Mouse (Mus musculus): ENCODE data around the gene Trim28. TPM values are rescaled to one million over a fixed set of nuclear protein-coding genes. Genes with fewer than 3 reads are reported as not detected.
A peak's percentile ranks its signal among the peaks of the same experiment; 100 is the strongest.

The Trim28 gene
- polyA plus RNA-seq, 1 experiment = 516 TPM

GRCm38 (mm10) chr7:13038621-13039169 is 39.8 kb downstream of the Trim28 start:
- H3K27me3 ChIP-seq (ENCODE audit: control insufficient read depth, insufficient read depth, low read length) = no peaks in the 10 kb centered on the region
- peaks cover 35% of the 10 kb centered on the region for H3K4me1 ChIP-seq (ENCODE audit: control insufficient read depth, insufficient read depth, low read length)
- H3K4me3 ChIP-seq (ENCODE audit: control insufficient read depth, low read depth, low read length) = peak overlapping the region; percentile 92
- TF ChIP-seq CTCF (IDR thresholded peaks at IDR 0.05; ENCODE audit: control insufficient read depth, insufficient read depth, insufficient replicate concordance, low read depth, low read length) (no peak), POLR2A (IDR thresholded peaks at IDR 0.05; ENCODE audit: control insufficient read depth, low read depth, low read length) (no peak)
- peak overlapping the region; percentile 97 for H3K27ac ChIP-seq (ENCODE audit: control insufficient read depth, insufficient read depth, low read depth, low read length)
- no peaks in the 10 kb centered on the region for H3K36me3 ChIP-seq (ENCODE audit: control insufficient read depth, insufficient read depth, low read length)

GRCm38 (mm10) chr7:13039181-13039580 is 40.3 kb downstream of the Trim28 start:
- no peak for TF ChIP-seq POLR2A (IDR thresholded peaks at IDR 0.05; ENCODE audit: control insufficient read depth, low read depth, low read length)
- TF ChIP-seq CTCF (IDR thresholded peaks at IDR 0.05; ENCODE audit: control insufficient read depth, insufficient read depth, insufficient replicate concordance, low read depth, low read length) = no peak
- peaks cover 35% of the 10 kb centered on the region for H3K4me1 ChIP-seq (ENCODE audit: control insufficient read depth, insufficient read depth, low read length)
- no peaks in the 10 kb centered on the region for H3K36me3 ChIP-seq (ENCODE audit: control insufficient read depth, insufficient read depth, low read length)
- H3K27me3 ChIP-seq (ENCODE audit: control insufficient read depth, insufficient read depth, low read length) = no peaks in the 10 kb centered on the region
- peak overlapping the region; percentile 97; the same call in 1 of the 2 replicates for H3K27ac ChIP-seq (ENCODE audit: control insufficient read depth, insufficient read depth, low read depth, low read length)
- peak overlapping the region; percentile 92 for H3K4me3 ChIP-seq (ENCODE audit: control insufficient read depth, low read depth, low read length)

DNA sequence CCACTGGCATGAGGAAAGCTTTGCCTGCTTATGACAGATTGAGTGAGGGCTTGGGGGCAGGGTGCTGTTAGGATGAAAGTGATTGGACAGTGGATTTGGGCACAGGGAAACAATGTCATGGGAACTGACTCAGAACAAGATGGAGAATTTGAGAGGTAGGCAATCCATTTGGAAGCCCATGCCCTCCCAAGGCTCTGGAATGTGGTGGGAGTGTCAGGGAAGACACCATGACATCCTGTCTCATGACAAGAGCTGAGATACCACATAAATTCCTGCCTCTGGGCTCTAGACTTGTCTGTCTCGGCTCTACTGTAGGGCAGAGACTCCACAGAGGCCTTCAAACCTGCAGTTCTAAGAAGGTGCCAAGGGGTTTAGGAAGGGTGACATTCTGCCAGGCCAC is 42.3 kb downstream of the Trim28 start:
- TF ChIP-seq CTCF (IDR thresholded peaks at IDR 0.05; ENCODE audit: control insufficient read depth, insufficient read depth, insufficient replicate concordance, low read depth, low read length) (no peak), POLR2A (IDR thresholded peaks at IDR 0.05; ENCODE audit: control insufficient read depth, low read depth, low read length) (no peak)
- H3K4me3 ChIP-seq (ENCODE audit: control insufficient read depth, low read depth, low read length) = no peak overlapping the region
- no peaks in the 10 kb centered on the region for H3K36me3 ChIP-seq (ENCODE audit: control insufficient read depth, insufficient read depth, low read length)
- H3K27me3 ChIP-seq (ENCODE audit: control insufficient read depth, insufficient read depth, low read length) = no peaks in the 10 kb centered on the region
- H3K4me1 ChIP-seq (ENCODE audit: control insufficient read depth, insufficient read depth, low read length) = peaks cover 29% of the 10 kb centered on the region
- no peak overlapping the region for H3K27ac ChIP-seq (ENCODE audit: control insufficient read depth, insufficient read depth, low read depth, low read length)

DNA sequence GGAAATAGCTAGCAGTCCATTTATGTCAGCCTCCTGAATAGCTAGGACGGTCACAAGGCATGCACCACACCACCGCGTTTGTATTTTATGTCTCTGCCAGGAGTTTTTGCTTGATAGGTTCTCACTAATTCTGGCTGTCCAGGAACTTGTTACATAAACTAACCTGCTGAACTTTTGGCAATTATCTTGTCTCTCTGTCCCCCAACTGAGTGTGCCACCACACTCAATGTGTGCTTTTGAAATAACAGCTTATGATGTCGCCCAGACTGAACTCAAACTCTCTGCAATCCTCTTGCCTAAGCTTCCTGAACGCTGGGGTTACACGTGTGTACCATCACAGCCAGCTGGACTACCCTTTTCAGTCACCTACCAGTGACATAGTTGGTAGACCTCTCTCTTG is 43.6 kb downstream of the Trim28 start:
- H3K27me3 ChIP-seq (ENCODE audit: control insufficient read depth, insufficient read depth, low read length) = no peaks in the 10 kb centered on the region
- H3K4me3 ChIP-seq (ENCODE audit: control insufficient read depth, low read depth, low read length) = no peak overlapping the region
- no peak overlapping the region for H3K27ac ChIP-seq (ENCODE audit: control insufficient read depth, insufficient read depth, low read depth, low read length)
- no peaks in the 10 kb centered on the region for H3K36me3 ChIP-seq (ENCODE audit: control insufficient read depth, insufficient read depth, low read length)
- TF ChIP-seq CTCF (IDR thresholded peaks at IDR 0.05; ENCODE audit: control insufficient read depth, insufficient read depth, insufficient replicate concordance, low read depth, low read length) (no peak), POLR2A (IDR thresholded peaks at IDR 0.05; ENCODE audit: control insufficient read depth, low read depth, low read length) (no peak)
- H3K4me1 ChIP-seq (ENCODE audit: control insufficient read depth, insufficient read depth, low read length) = peaks cover 27% of the 10 kb centered on the region

- no peaks in the 10 kb centered on the region for H3K36me3 ChIP-seq (ENCODE audit: control insufficient read depth, insufficient read depth, low read length)
- H3K4me3 ChIP-seq (ENCODE audit: control insufficient read depth, low read depth, low read length) = peak overlapping the region; percentile 78
- no peaks in the 10 kb centered on the region for H3K27me3 ChIP-seq (ENCODE audit: control insufficient read depth, insufficient read depth, low read length)
- TF ChIP-seq CTCF (IDR thresholded peaks at IDR 0.05; ENCODE audit: control insufficient read depth, insufficient read depth, insufficient replicate concordance, low read depth, low read length) (no peak), POLR2A (IDR thresholded peaks at IDR 0.05; ENCODE audit: control insufficient read depth, low read depth, low read length) (no peak)
- peaks cover 27% of the 10 kb centered on the region for H3K4me1 ChIP-seq (ENCODE audit: control insufficient read depth, insufficient read depth, low read length)
- H3K27ac ChIP-seq (ENCODE audit: control insufficient read depth, insufficient read depth, low read depth, low read length) = no peak overlapping the region; the same call in 1 of the 2 replicates
These were observed 44.2 kb downstream of the Trim28 start for GRCm38 (mm10) chr7:13043120-13043444.

GRCm38 (mm10) chr7:13043445-13044253 is 44.7 kb downstream of the Trim28 start:
- Histone ChIP-seq H3K27ac (ENCODE audit: control insufficient read depth, insufficient read depth, low read depth, low read length) (no peak overlapping the region), H3K4me1 (ENCODE audit: control insufficient read depth, insufficient read depth, low read length) (peaks cover 27% of the 10 kb centered on the region), H3K27me3 (ENCODE audit: control insufficient read depth, insufficient read depth, low read length) (no peaks in the 10 kb centered on the region), H3K36me3 (ENCODE audit: control insufficient read depth, insufficient read depth, low read length) (no peaks in the 10 kb centered on the region), H3K4me3 (ENCODE audit: control insufficient read depth, low read depth, low read length) (peak overlapping the region; percentile 78)
- no peak for TF ChIP-seq CTCF (IDR thresholded peaks at IDR 0.05; ENCODE audit: control insufficient read depth, insufficient read depth, insufficient replicate concordance, low read depth, low read length)
- TF ChIP-seq POLR2A (IDR thresholded peaks at IDR 0.05; ENCODE audit: control insufficient read depth, low read depth, low read length) = peak; percentile 24; the same call in 1 of the 2 replicates

- TF ChIP-seq CTCF (IDR thresholded peaks at IDR 0.05; ENCODE audit: control insufficient read depth, insufficient read depth, insufficient replicate concordance, low read depth, low read length) (no peak), POLR2A (IDR thresholded peaks at IDR 0.05; ENCODE audit: control insufficient read depth, low read depth, low read length) (no peak)
- Histone ChIP-seq H3K27me3 (ENCODE audit: control insufficient read depth, insufficient read depth, low read length) (no peaks in the 10 kb centered on the region), H3K36me3 (ENCODE audit: control insufficient read depth, insufficient read depth, low read length) (no peaks in the 10 kb centered on the region), H3K4me1 (ENCODE audit: control insufficient read depth, insufficient read depth, low read length) (peaks cover 23% of the 10 kb centered on the region), H3K4me3 (ENCODE audit: control insufficient read depth, low read depth, low read length) (peak overlapping the region; percentile 78), H3K27ac (ENCODE audit: control insufficient read depth, insufficient read depth, low read depth, low read length) (no peak overlapping the region)
These were observed 45.3 kb downstream of the Trim28 start for GRCm38 (mm10) chr7:13044254-13044625.

Measured in testis, adult 2 months (tissue).